Mouse (Mus musculus): ENCODE measurements around the gene Supt16. TPM values are rescaled to one million over a fixed set of nuclear protein-coding genes. Genes with fewer than 3 reads are reported as not detected.

Supt16 gene
- total RNA-seq (2017): 96.8 to 144 TPM (median 108 TPM) in 3 replicates

- ATAC-seq (replicated peaks; ENCODE audit: insufficient number of reproducible peaks, low FRiP score, low TSS enrichment, poor library complexity, severe bottlenecking): peak; percentile 89
Observed at GRCm38 (mm10) chr14:52197156-52197878, at the start of gene Supt16. TSS of gene Supt16 (minus strand) at chr14:52197416.

DNA sequence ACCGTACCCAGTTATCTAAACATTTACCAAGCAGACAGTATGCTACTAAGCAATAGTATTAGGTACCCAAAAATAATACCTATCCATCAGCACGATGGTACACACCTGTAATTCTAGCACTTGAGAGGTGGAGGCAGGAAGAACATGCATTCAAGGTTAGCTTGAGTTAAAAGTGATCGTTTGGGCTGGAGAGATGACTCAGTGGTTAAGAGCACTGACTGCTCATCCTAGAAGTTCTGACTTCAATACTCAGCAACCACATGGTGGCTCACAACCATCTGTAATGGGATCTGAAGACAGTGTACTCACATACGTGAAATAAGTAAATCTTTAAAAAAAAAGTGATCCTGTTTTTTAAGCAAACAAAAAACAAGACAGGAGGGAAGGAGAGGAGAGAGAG is 48.9 kb upstream of the Supt16 start:
- no peak for ATAC-seq (replicated peaks; ENCODE audit: insufficient number of reproducible peaks, low FRiP score, low TSS enrichment, poor library complexity, severe bottlenecking)

DNA sequence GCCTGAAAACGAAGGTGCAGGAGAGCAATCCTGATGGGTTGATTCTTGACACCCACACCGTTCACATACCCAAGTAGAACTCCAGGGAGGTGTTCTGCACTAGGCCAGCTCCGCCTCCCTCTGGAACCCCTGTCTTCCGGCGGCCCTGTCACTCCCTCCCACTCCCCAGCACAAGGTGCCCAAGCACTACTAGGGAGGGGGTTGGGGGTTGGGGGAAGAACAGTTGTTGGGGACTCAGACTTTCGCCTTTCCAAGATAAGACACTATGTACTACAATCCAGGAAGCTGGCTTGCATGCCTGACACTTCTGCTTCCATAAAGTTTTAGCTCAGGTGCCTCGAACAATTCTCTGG is 47.5 kb upstream of the Supt16 start:
- no peak for ATAC-seq (replicated peaks; ENCODE audit: insufficient number of reproducible peaks, low FRiP score, low TSS enrichment, poor library complexity, severe bottlenecking)

- peak; percentile 100 for ATAC-seq (replicated peaks; ENCODE audit: insufficient number of reproducible peaks, low FRiP score, low TSS enrichment, poor library complexity, severe bottlenecking)
Observed at GRCm38 (mm10) chr14:52244041-52244689, 46.9 kb upstream of the Supt16 start.

DNA sequence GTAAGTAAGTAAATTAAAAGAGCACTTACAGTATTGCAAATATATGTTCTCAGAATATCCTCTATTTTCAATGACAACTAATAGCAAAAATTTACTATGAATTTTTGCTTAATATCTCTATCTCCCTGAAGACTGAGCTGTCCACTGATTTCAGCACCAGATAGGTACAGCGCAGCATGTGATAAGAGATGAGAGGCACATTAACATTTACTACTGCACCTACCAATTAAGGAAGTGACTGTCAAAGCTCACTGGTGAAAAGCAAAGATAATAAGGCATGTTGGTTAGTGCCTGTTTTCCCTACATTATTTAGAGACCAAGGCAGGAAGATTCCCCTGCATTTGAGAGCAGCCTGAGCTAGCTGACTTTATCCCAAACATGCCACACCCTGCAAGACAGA is 39.0 kb upstream of the Supt16 start:
- no peak for ATAC-seq (replicated peaks; ENCODE audit: insufficient number of reproducible peaks, low FRiP score, low TSS enrichment, poor library complexity, severe bottlenecking)

DNA sequence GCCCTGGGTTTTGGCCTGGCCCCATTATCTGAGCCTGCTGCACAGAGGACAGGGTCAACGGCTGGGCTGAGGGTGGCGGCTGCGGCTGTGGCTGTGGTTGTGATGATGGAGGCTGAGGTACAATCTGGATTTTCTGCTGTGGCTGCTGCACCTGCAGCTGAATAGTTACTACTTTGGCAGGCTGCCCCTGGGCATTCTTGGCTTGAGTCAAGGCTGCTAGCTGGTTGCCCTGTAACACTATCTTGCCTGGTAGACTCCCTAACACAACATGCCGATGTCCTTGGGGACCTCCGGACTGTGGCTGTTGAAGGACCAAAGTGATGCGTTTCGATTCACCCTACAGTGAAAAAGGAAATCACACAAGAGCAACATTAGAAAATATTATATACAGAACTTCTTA is 37.9 kb upstream of the Supt16 start:
- ATAC-seq (replicated peaks; ENCODE audit: insufficient number of reproducible peaks, low FRiP score, low TSS enrichment, poor library complexity, severe bottlenecking): no peak

DNA sequence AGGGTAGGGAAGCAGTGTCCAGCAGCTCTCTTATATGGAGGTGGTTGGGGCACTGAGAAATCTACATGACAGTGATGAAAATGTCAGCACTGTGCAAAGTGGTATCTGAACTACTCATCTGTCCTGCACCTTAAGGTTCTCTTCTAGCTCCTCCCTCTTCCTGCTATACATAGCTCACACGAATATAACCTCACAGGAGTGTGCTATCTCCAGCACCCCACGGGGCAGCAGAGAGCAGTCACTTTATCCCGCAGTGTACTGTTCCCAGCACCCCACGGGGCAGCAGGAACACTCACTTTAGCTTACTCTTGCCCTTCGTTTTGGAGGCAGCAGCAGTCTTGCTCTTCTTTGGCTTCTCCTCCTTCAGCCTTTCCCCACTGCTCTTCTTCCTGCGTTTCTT is 35.0 kb upstream of the Supt16 start:
- ATAC-seq (replicated peaks; ENCODE audit: insufficient number of reproducible peaks, low FRiP score, low TSS enrichment, poor library complexity, severe bottlenecking): no peak

DNA sequence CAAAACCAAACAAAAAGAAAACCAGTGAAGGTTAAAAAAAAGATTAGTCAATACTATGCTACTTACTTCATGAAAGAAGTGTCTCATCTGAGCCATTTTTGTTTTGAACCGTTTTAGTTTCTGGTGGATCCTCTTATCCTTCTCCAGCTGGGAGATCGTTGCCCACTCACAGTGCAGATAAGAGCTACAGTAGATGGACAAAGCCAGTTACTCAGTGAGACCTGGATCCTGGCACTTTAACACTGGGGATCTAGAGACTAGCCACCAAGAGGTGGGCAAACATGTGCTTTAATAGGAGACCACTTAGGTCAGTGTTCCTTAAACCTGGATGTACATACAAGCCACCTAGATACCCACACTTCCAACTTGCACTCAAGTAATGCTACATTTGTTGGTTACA is 28.8 kb upstream of the Supt16 start:
- no peak for ATAC-seq (replicated peaks; ENCODE audit: insufficient number of reproducible peaks, low FRiP score, low TSS enrichment, poor library complexity, severe bottlenecking)

DNA sequence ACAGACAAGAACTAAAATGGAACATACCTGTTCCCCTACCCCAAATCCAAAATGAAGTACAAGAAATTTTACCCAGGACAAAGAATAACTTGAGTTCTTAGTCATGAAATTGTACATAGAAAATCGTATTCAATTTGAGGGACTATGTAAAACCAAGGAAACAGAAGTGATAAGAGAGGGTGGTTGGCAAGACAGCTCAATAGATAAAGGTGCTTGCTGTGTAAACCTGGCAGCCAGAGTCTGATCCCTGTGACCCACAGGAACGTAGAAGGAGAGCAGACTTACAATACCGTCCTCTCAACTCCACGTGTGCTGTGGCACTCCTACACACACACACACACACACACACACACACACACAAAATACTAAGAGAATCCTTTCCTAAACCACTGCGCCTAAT is 20.0 kb upstream of the Supt16 start:
- ATAC-seq (replicated peaks; ENCODE audit: insufficient number of reproducible peaks, low FRiP score, low TSS enrichment, poor library complexity, severe bottlenecking): no peak

- ATAC-seq (replicated peaks; ENCODE audit: insufficient number of reproducible peaks, low FRiP score, low TSS enrichment, poor library complexity, severe bottlenecking): no peak
Observed at GRCm38 (mm10) chr14:52199412-52199811, 2.2 kb upstream of the Supt16 start.

- 0 out of 2 replicates have a peak, but pooled peaks have one; percentile 30 for ATAC-seq (replicated peaks; ENCODE audit: insufficient number of reproducible peaks, low FRiP score, low TSS enrichment, poor library complexity, severe bottlenecking)
Observed at GRCm38 (mm10) chr14:52198141-52198540, 925 bp upstream of the Supt16 start.

DNA sequence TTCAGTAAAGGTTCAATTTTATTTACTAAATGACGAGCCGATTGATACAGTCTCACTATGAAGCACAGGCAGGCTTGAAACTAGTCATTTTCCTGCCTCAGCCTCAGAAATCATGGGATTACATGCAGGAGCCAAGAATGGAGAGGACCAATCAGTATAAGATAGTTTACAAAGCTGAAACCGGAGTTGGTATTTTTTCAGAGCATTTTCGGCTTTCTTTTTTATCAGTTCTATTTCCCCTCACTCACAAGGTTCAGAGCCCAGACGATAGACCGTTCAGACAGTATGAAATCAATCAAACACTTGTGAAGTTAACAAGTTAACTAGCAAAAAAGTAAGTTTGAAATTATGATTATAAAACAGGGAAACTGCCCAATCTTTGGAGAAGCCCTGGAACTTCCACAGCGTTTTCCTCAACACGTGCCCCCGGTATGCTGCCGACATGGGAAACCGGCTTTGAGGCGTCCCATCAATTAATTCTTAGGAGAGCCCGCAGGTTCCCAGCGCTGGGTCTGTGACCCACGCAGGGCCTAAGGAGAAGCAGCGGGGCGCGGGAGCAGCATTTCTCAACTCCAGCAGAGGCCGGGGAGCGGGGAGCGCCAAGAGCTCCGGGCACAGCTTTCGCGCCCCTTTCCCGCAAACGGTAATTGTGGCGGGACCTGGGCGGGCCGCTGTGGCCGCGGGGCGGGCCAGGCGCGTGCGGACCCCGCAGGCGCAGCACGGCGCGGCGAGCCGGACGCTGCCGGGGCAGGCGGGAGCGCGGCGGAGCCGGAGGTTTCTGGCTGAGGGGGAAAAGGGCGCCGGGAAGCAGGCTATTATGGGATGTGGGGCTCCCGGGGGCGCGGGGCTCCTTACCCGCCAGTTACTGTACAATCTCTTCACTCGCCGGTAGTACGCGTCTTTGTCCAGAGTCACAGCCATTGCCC is 723 bp downstream of the Supt16 start:
- no peak for ATAC-seq (replicated peaks; ENCODE audit: insufficient number of reproducible peaks, low FRiP score, low TSS enrichment, poor library complexity, severe bottlenecking)

DNA sequence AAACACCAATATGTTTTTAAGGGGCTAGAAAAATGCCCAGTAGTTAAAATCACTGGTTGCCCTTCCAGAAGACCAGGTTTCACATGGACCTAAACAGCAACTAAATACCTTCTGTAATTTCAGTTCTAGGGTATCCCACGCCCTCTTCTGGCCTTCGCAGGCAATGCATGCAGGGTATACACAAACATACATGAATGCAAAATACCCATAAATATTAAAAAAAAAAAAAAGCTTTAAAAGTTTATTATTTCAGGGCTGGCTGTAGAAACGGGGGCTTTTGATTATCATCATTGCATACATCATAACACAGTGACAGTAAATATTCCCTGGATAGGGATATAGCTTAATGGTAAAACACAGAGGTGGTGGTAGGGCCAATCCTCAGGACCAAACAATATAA is 1.5 kb downstream of the Supt16 start:
- no peak for ATAC-seq (replicated peaks; ENCODE audit: insufficient number of reproducible peaks, low FRiP score, low TSS enrichment, poor library complexity, severe bottlenecking)

DNA sequence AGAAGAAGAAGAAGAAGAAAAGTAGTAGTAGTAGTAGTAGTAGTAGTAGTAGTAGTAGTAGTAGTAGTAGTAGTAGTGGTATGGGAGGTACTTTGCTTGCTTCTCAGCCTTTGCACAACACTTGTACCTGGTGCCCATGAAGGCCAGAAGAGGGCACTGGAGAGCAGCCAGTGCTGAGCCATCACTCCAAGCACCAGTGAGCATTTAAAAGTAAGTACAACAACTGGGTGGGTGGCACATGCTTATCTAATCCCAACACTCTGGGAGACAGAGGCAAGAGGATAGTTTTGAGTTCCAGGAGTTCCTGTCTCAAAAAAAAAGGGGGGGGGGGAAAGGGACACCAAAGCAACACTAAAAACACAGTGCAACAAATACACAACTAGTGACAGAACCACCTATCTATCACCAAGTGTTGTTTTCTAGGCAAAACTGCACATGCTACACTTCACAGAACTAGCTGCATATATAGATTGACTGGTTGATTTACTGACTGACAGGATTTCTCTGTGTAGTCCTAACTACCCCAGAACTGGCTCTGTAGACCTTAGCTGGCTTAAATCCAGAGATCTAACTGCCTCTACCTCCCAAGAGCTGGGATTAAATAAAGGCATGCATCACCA is 6.4 kb downstream of the Supt16 start:
- peak; percentile 78; the same call in 1 of the 2 replicates for ATAC-seq (replicated peaks; ENCODE audit: insufficient number of reproducible peaks, low FRiP score, low TSS enrichment, poor library complexity, severe bottlenecking)

GRCm38 (mm10) chr14:52189519-52189918 is 7.7 kb downstream of the Supt16 start:
- no peak for ATAC-seq (replicated peaks; ENCODE audit: insufficient number of reproducible peaks, low FRiP score, low TSS enrichment, poor library complexity, severe bottlenecking)

- ATAC-seq (replicated peaks; ENCODE audit: insufficient number of reproducible peaks, low FRiP score, low TSS enrichment, poor library complexity, severe bottlenecking): no peak
Observed at GRCm38 (mm10) chr14:52188788-52189187, 8.4 kb downstream of the Supt16 start.

- ATAC-seq (replicated peaks; ENCODE audit: insufficient number of reproducible peaks, low FRiP score, low TSS enrichment, poor library complexity, severe bottlenecking): no peak
Observed at GRCm38 (mm10) chr14:52166571-52166970, 30.6 kb downstream of the Supt16 start.

- no peak for ATAC-seq (replicated peaks; ENCODE audit: insufficient number of reproducible peaks, low FRiP score, low TSS enrichment, poor library complexity, severe bottlenecking)
Observed at GRCm38 (mm10) chr14:52160911-52161310, 36.3 kb downstream of the Supt16 start.

DNA sequence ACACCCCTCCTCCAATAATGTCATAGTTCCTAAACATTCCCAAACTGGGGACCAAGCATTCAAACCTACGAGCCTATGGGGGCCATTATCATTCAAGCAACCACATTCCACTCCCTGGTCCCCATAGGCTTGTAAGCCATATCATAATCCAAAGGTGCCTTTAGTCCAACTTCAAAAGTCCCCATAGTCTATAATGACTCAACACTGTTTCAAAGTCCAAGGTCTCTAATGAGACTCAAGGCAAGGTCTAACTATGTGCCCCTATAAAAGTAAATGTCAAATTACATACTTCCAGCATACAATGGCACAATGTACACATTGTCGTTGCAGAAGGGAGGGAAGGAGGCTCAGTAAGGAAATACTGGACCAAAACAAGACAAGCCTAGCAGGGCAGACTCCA is 42.2 kb downstream of the Supt16 start:
- ATAC-seq (replicated peaks; ENCODE audit: insufficient number of reproducible peaks, low FRiP score, low TSS enrichment, poor library complexity, severe bottlenecking): no peak

Data from monocyte, adult 5-6 weeks (primary cell).